Mouse (Mus musculus) hindbrain, embryonic 13.5 days (tissue): ENCODE results near the gene Ube2e2. TPM values are rescaled to one million over a fixed set of nuclear protein-coding genes. Genes with fewer than 3 reads are reported as not detected.

Experiments
- ATAC-seq: fragments of 200-750 bp; cut with Nextera tagmentation; 2 replicates; pipeline ENCODE4 v1.8.0; 2017; ENCODE audit warnings: moderate TSS enrichment; ENCODE audit not compliant: low FRiP score
- H3K27ac ChIP-seq: fragments of 300-500 bp; sonication (generic); 2 replicates; pipeline ENCODE4 v1.5.1; 2015; ENCODE audit warnings: inconsistent platforms, mild to moderate bottlenecking, moderate library complexity
- H3K27me3 ChIP-seq: fragments of 300-500 bp; sonication (generic); 2 replicates; pipeline ENCODE4 v1.6.1; 2015; ENCODE audit warnings: mild to moderate bottlenecking, inconsistent platforms
- H3K36me3 ChIP-seq: fragments of 300-500 bp; sonication (generic); 2 replicates; pipeline ENCODE4 v1.6.1; 2015; ENCODE audit warnings: mild to moderate bottlenecking, inconsistent platforms
- H3K4me1 ChIP-seq: fragments of 300-500 bp; sonication (generic); replicated peaks from 2 replicates; pipeline ENCODE4 v1.6.1; 2015; ENCODE audit warnings: inconsistent platforms
- H3K4me2 ChIP-seq: fragments of 300-500 bp; sonication (generic); 2 replicates; pipeline ENCODE4 v1.6.1; 2015; ENCODE audit warnings: inconsistent platforms, mild to moderate bottlenecking, moderate library complexity
- H3K4me3 ChIP-seq: fragments of 300-500 bp; sonication (generic); 2 replicates; pipeline ENCODE4 v1.5.1; 2015; ENCODE audit warnings: mild to moderate bottlenecking, inconsistent platforms
- H3K9ac ChIP-seq: fragments of 300-500 bp; sonication (generic); 2 replicates; pipeline ENCODE4 v1.6.1; 2015; ENCODE audit warnings: mild to moderate bottlenecking, inconsistent platforms
- H3K9me3 ChIP-seq: fragments of 300-500 bp; sonication (generic); 2 replicates; pipeline ENCODE4 v1.6.1; 2016; ENCODE audit warnings: inconsistent platforms
- WGBS: fragments of 180-500 bp; shearing (Covaris S2); methylation state at CpG from one replicate; pipeline ENCODE4 v1.1.7; 2015; 5-methylcytosine and 5-hydroxymethylcytosine counted together
- polyA plus RNA-seq: library from polyadenylated mRNA; unstranded; fragments of >200 nt; fragmentation: Nextera tagmentation; extraction: Ambion mirVana; gene quantifications from 2 replicates; pipeline ENCODE4 v1.2.1, GENCODE M21; 2015

Ube2e2 gene
- polyA plus RNA-seq, 1 experiment from 2014 or later: 121 TPM

- Histone ChIP-seq H3K27ac (no peak overlapping the region), H3K27me3 (no peaks in the 10 kb centered on the region), H3K4me2 (no peak overlapping the region), H3K9me3 (no peaks in the 10 kb centered on the region), H3K9ac (no peak overlapping the region), H3K4me3 (no peak overlapping the region), H3K36me3 (no peaks in the 10 kb centered on the region), H3K4me1 (no peaks in the 10 kb centered on the region)
- 82% methylated on average over 4 of the region's 4 CpGs for WGBS
- no peak for ATAC-seq
Measured at GRCm38 (mm10) chr14:18530496-18530895, 363.6 kb downstream of the Ube2e2 start.
